Mouse (Mus musculus): ENCODE data around the gene Naa60. TPM values are rescaled to one million over a fixed set of nuclear protein-coding genes. Genes with fewer than 3 reads are reported as not detected.

The Naa60 gene
- polyA plus RNA-seq, 1 experiment from 2014 or later: 44.3 TPM

DNA sequence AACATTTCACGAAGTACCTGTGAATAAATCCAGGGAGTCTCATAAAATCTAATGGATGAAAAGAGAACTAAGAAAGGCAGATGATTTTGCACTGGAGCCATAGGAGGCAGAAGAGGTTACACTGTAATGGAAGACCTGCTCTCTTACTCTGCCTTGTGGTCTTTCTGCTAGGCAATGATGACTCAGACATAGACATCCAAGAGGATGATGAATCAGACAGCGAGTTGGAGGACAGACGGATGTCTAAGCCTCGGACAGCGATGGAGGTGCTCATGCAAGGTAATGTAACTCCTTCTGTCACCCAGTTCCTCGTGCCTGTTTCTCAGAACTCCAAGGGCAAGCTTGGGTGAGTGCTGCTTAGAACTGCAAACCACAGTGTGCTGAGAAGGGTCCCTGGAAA is 61.4 kb downstream of the Naa60 start:
- peaks cover 13% of the 10 kb centered on the region for H3K36me3 ChIP-seq (ENCODE audit: control insufficient read depth, insufficient read depth, low read length)
- H3K27me3 ChIP-seq (replicated peaks; ENCODE audit: control insufficient read depth, insufficient read depth, low read length): no peaks in the 10 kb centered on the region
- no peak overlapping the region for H3K4me3 ChIP-seq (ENCODE audit: low read depth, low read length)
- no peak for ATAC-seq (replicated peaks; ENCODE audit: low FRiP score)
- 87% methylated on average over 6 of the region's 6 CpGs for WGBS
- H3K4me1 ChIP-seq (replicated peaks; ENCODE audit: control insufficient read depth, insufficient read depth, low read length): no peaks in the 10 kb centered on the region
- H3K9ac ChIP-seq (ENCODE audit: low read depth, low read length): no peak overlapping the region
- DNase-seq (ENCODE audit: low spot score): no peak
- no peak overlapping the region for H3K4me2 ChIP-seq
- no peak overlapping the region for H3K27ac ChIP-seq (ENCODE audit: low read depth, low read length)
- no peaks in the 10 kb centered on the region for H3K9me3 ChIP-seq (ENCODE audit: control insufficient read depth, low read length)

DNA sequence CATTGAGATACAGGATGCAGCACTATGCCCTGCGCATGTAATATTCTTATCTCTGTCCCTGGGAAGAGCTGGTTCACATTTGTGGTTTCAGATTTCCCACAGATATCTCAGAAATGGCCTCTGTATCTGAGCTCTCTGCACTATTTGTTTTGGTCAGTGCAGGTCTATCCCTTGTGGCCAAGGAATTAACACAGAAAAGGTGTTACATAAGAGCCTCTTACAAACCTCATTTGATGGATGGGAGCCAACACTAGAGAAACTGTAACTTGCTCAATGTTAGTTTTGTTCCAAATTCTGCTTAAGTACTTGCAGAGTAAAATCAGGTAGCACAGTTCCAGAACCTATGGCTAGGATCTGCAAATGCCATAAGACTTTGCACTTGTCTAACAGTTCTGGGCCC is 61.9 kb downstream of the Naa60 start:
- H3K27ac ChIP-seq (ENCODE audit: low read depth, low read length): no peak overlapping the region
- H3K4me3 ChIP-seq (ENCODE audit: low read depth, low read length): no peak overlapping the region
- H3K9ac ChIP-seq (ENCODE audit: low read depth, low read length): no peak overlapping the region
- no peaks in the 10 kb centered on the region for H3K9me3 ChIP-seq (ENCODE audit: control insufficient read depth, low read length)
- WGBS: 57% methylated on average over 1 of the region's 1 CpGs
- ATAC-seq (replicated peaks; ENCODE audit: low FRiP score) (no peak), DNase-seq (ENCODE audit: low spot score) (no peak)
- no peaks in the 10 kb centered on the region for H3K27me3 ChIP-seq (replicated peaks; ENCODE audit: control insufficient read depth, insufficient read depth, low read length)
- no peak overlapping the region for H3K4me2 ChIP-seq
- H3K4me1 ChIP-seq (replicated peaks; ENCODE audit: control insufficient read depth, insufficient read depth, low read length): no peaks in the 10 kb centered on the region
- peaks cover 15% of the 10 kb centered on the region for H3K36me3 ChIP-seq (ENCODE audit: control insufficient read depth, insufficient read depth, low read length)

DNA sequence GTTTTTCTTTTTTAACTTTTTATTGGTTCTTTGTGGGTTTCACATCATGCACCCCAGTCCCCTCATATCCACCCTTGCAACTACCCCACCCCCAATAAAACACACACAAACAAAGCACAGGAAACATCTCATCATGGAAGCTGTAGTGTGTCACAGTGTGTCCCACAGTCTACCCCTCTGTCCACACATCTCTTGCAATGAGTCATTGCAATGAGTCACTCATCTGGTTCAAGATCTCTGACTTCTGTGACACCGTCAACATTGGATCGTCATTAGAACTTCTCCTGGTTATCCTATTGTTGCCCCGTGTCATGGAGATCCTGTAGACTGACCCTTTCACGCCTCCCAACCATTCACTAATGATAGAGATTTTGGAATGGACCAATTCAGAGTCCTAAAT is 62.5 kb downstream of the Naa60 start:
- WGBS: 83% methylated on average over 4 of the region's 4 CpGs
- Histone ChIP-seq H3K9me3 (ENCODE audit: control insufficient read depth, low read length) (no peaks in the 10 kb centered on the region), H3K4me3 (ENCODE audit: low read depth, low read length) (no peak overlapping the region), H3K27ac (ENCODE audit: low read depth, low read length) (no peak overlapping the region), H3K36me3 (ENCODE audit: control insufficient read depth, insufficient read depth, low read length) (peaks cover 16% of the 10 kb centered on the region), H3K27me3 (replicated peaks; ENCODE audit: control insufficient read depth, insufficient read depth, low read length) (no peaks in the 10 kb centered on the region), H3K4me2 (no peak overlapping the region), H3K9ac (ENCODE audit: low read depth, low read length) (no peak overlapping the region), H3K4me1 (replicated peaks; ENCODE audit: control insufficient read depth, insufficient read depth, low read length) (no peaks in the 10 kb centered on the region)
- ATAC-seq (replicated peaks; ENCODE audit: low FRiP score) (no peak), DNase-seq (ENCODE audit: low spot score) (no peak)

DNA sequence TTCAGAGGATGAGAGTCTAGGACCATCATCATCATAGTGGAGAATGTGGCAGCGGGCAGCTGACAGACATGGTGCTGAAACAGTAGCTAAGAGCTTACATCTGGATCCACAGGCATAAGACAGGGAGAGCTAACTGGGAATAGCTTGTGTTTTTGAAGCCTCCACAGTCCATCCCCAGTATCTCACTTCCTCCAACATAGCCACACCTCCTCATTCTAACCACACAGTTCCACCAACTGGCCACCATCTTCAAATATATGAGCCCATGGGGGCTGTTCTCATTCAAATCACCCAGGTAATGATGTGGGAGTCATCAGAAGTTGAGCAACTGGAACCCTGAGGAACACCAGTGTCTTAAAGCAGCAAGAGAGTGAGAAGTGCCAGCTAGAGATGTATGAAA is 79.0 kb downstream of the Naa60 start:
- Histone ChIP-seq H3K4me2 (no peak overlapping the region), H3K4me3 (ENCODE audit: low read depth, low read length) (no peak overlapping the region), H3K4me1 (replicated peaks; ENCODE audit: control insufficient read depth, insufficient read depth, low read length) (no peaks in the 10 kb centered on the region), H3K27me3 (replicated peaks; ENCODE audit: control insufficient read depth, insufficient read depth, low read length) (no peaks in the 10 kb centered on the region), H3K9ac (ENCODE audit: low read depth, low read length) (no peak overlapping the region), H3K9me3 (ENCODE audit: control insufficient read depth, low read length) (no peaks in the 10 kb centered on the region), H3K36me3 (ENCODE audit: control insufficient read depth, insufficient read depth, low read length) (no peaks in the 10 kb centered on the region), H3K27ac (ENCODE audit: low read depth, low read length) (no peak overlapping the region)
- WGBS: 93% methylated on average over 1 of the region's 1 CpGs
- DNase-seq (ENCODE audit: low spot score): no peak
- no peak for ATAC-seq (replicated peaks; ENCODE audit: low FRiP score)

Small RNA genes lying within 50 kb of the gene (microRNA-seq; reads per million reads assigned to microRNA genes)
- not detected for gene Gm23493 (ENCODE audit: borderline number of aligned reads)

Other genes with a start within 250 kb of the Naa60 start
- 0.05 and 0.21 TPM in 2 replicates for gene Mefv, start 154.3 kb upstream of the Naa60 start, polyA plus RNA-seq (2014; fragmentation: Nextera tagmentation; extraction: Ambion mirVana)
- 31.8 and 33.1 TPM in 2 replicates for gene Zfp263, start 128.3 kb upstream of the Naa60 start, polyA plus RNA-seq (2014; fragmentation: Nextera tagmentation; extraction: Ambion mirVana)
- gene Olfr15, start 41.5 kb upstream of the Naa60 start, polyA plus RNA-seq (2014; fragmentation: Nextera tagmentation; extraction: Ambion mirVana): not detected in 2 replicates
- 0.47 and 0.62 TPM in 2 replicates for gene Zfp174, start 25.1 kb upstream of the Naa60 start, polyA plus RNA-seq (2014; fragmentation: Nextera tagmentation; extraction: Ambion mirVana)
- gene Zfp597, start 12.2 kb downstream of the Naa60 start, polyA plus RNA-seq (2014; fragmentation: Nextera tagmentation; extraction: Ambion mirVana): 4.2 and 5.9 TPM in 2 replicates
- gene Gm20695, start 12.3 kb downstream of the Naa60 start, polyA plus RNA-seq (2014; fragmentation: Nextera tagmentation; extraction: Ambion mirVana): 0.88 and 3.2 TPM in 2 replicates
- gene 1700037C18Rik, start 36.3 kb downstream of the Naa60 start, polyA plus RNA-seq (2014; fragmentation: Nextera tagmentation; extraction: Ambion mirVana): 4.8 and 5.5 TPM in 2 replicates
- 21.8 and 22.9 TPM in 2 replicates for gene Cluap1, start 36.4 kb downstream of the Naa60 start, polyA plus RNA-seq (2014; fragmentation: Nextera tagmentation; extraction: Ambion mirVana)
- gene Nlrc3, start 104.3 kb downstream of the Naa60 start, polyA plus RNA-seq (2014; fragmentation: Nextera tagmentation; extraction: Ambion mirVana): 0.94 and 1.1 TPM in 2 replicates
- 21.3 and 24.5 TPM in 2 replicates for gene Slx4, start 131.4 kb downstream of the Naa60 start, polyA plus RNA-seq (2014; fragmentation: Nextera tagmentation; extraction: Ambion mirVana)
- gene Dnase1, start 164.6 kb downstream of the Naa60 start, polyA plus RNA-seq (2014; fragmentation: Nextera tagmentation; extraction: Ambion mirVana): 3.9 and 6.0 TPM in 2 replicates
- gene Trap1, start 205.5 kb downstream of the Naa60 start, polyA plus RNA-seq (2014; fragmentation: Nextera tagmentation; extraction: Ambion mirVana): 147 and 157 TPM in 2 replicates

Data from liver, embryonic 11.5 days (tissue).